Mouse (Mus musculus): ENCODE results near the gene Chfr. TPM values are rescaled to one million over a fixed set of nuclear protein-coding genes. Genes with fewer than 3 reads are reported as not detected.
A peak's percentile ranks its signal among the peaks of the same experiment; 100 is the strongest.

Gene Chfr
- total RNA-seq (2014; rRNA removed) (58.0 and 70.8 TPM in 2 replicates), polyA plus RNA-seq (2015; fragmentation: Nextera tagmentation; extraction: Ambion mirVana) (62.5 and 62.6 TPM in 2 replicates)

DNA sequence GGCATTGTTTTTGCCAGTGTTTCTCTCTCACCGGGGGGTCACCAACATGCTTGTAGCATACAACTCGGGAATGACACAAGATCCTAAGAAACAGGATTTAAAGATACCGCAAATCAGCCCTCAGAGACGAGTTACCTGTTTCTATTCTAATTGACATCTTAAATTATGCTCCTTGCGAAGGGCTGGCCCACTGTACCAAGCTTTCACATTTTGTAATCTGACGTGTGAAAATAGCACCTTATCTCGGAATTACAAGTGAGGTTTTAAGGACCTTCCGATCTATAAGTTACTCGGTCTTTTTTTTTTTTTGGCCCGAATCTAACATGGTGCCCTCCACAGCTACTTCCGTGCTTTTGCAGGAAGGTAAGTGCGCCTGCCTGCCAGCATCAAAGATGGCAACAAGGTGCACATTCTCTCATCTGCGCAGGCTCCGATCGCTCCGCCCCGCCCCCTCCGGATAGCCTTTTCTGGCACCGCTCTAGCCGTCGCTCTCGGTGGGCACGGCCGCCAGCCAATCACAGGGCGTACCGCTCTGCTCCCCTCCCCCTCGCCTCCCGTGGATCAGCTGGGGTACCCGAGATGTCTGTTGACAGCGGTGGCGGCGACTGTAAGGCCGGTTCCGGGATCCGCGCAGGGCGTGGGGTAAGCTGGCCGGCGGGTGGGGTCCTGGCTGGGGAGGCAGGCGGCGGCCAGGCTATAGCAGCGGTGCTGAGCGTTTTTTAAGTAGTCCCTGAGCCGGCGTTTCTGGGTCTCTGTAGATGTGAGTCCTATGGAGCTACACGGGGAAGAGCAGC, at the start of gene Chfr:
Chfr (plus strand) TSS at position 550 of the 794 bp plus-strand sequence.
- no peaks in the 10 kb centered on the region for H3K9me3 ChIP-seq (ENCODE audit: low read length)
- H3K9ac ChIP-seq (replicated peaks; ENCODE audit: low read length, poor library complexity, severe bottlenecking), result peak within 1 kb of the TSS; percentile 87
- H3K36me3 ChIP-seq (ENCODE audit: insufficient read depth, low read length), result peaks cover 10% of the 10 kb centered on the region
- TF ChIP-seq CTCF (IDR thresholded peaks at IDR 0.05), result peak; percentile 42
- H3K27me3 ChIP-seq (ENCODE audit: insufficient read depth, low read length), result no peaks in the 10 kb centered on the region
- DNase-seq (ENCODE audit: low spot score), result peak; percentile 98
- peak within 1 kb of the TSS; percentile 82 for H3K27ac ChIP-seq (ENCODE audit: low read depth, low read length)
- H3K4me3 ChIP-seq (ENCODE audit: low read depth, low read length), result peak within 1 kb of the TSS; percentile 84
- 3% methylated on average over 46 of the region's 46 CpGs for WGBS
- no peaks in the 10 kb centered on the region for H3K4me1 ChIP-seq (ENCODE audit: insufficient read depth, low read length)
- peak within 1 kb of the TSS; percentile 75 for H3K4me2 ChIP-seq (ENCODE audit: low read depth, low read length, poor library complexity, severe bottlenecking)
- ATAC-seq (ENCODE audit: low FRiP score), result peak; percentile 99

DNA sequence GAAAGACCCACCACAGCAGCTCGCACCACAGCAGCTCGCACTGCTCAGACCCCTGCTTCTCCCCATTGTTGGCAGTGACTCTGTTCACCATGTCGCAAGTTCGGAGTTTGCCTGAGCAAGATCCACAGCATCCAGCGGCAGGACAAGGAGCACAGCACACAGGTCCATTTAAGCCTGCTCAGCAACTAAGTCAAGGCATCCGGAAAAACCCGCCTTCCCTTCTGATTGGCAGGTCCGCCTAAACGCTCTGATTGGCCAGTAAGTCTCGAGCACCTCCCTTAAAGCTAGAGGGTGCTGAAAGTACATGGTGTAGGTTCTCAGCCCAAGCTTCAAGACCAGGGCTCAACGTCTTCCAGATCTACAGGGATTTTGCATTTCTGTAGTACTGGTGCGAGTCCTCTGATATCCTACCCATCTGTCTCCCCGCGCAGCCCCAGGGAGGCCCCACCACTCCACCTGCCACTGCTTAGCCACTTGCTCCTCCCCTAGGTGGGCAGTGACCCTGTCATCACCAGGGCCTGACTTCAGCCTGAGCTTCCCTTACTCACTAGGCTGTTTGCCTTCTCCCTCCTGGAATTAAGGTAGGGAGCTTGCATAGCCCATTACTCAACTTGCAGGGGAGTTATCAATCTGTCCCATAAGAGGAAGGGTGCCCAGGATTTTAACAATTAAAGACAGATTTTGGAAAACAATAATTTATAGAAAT, 49.3 kb upstream of the Chfr start:
- no peak for TF ChIP-seq CTCF (IDR thresholded peaks at IDR 0.05)
- H3K4me3 ChIP-seq (ENCODE audit: low read depth, low read length), result no peak overlapping the region
- no peak overlapping the region for H3K27ac ChIP-seq (ENCODE audit: low read depth, low read length)
- H3K4me1 ChIP-seq (ENCODE audit: insufficient read depth, low read length), result no peaks in the 10 kb centered on the region
- H3K9ac ChIP-seq (replicated peaks; ENCODE audit: low read length, poor library complexity, severe bottlenecking), result no peak overlapping the region
- H3K9me3 ChIP-seq (ENCODE audit: low read length), result 0 out of 2 replicates have a peak, but pooled peaks cover 3% of the 10 kb centered on the region
- no peaks in the 10 kb centered on the region for H3K27me3 ChIP-seq (ENCODE audit: insufficient read depth, low read length)
- no peaks in the 10 kb centered on the region for H3K36me3 ChIP-seq (ENCODE audit: insufficient read depth, low read length)
- no peak for DNase-seq (ENCODE audit: low spot score)
- no peak for ATAC-seq (ENCODE audit: low FRiP score)
- no peak overlapping the region for H3K4me2 ChIP-seq (ENCODE audit: low read depth, low read length, poor library complexity, severe bottlenecking)
- WGBS, result 44% methylated on average over 14 of the region's 14 CpGs

DNA sequence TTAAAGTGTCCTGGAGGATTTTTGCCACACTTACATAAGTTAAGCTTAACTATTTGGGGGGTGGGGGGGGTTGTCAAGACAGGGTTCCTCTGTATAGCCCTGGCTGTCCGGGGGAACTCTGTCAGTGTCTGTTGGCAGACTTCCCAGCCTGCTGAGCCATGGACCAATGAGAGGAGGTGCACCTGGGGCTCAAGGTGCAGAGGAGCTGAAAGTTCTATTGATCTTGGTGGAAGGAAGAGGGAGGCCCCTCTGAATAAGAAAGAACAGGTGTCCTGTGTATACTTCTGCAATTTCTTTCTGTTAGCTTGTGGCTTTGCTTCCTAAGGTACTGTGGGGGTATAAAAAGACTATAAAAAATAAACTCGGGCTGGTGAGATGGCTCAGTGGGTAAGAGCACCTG, 44.1 kb upstream of the Chfr start:
- Histone ChIP-seq H3K9ac (replicated peaks; ENCODE audit: low read length, poor library complexity, severe bottlenecking) (no peak overlapping the region), H3K4me3 (ENCODE audit: low read depth, low read length) (no peak overlapping the region), H3K4me1 (ENCODE audit: insufficient read depth, low read length) (no peaks in the 10 kb centered on the region), H3K4me2 (ENCODE audit: low read depth, low read length, poor library complexity, severe bottlenecking) (no peak overlapping the region), H3K9me3 (ENCODE audit: low read length) (no peaks in the 10 kb centered on the region), H3K36me3 (ENCODE audit: insufficient read depth, low read length) (no peaks in the 10 kb centered on the region), H3K27ac (ENCODE audit: low read depth, low read length) (no peak overlapping the region), H3K27me3 (ENCODE audit: insufficient read depth, low read length) (no peaks in the 10 kb centered on the region)
- DNase-seq (ENCODE audit: low spot score), result no peak
- WGBS, result 80% methylated on average over 2 of the region's 2 CpGs
- no peak for ATAC-seq (ENCODE audit: low FRiP score)
- no peak for TF ChIP-seq CTCF (IDR thresholded peaks at IDR 0.05)

DNA sequence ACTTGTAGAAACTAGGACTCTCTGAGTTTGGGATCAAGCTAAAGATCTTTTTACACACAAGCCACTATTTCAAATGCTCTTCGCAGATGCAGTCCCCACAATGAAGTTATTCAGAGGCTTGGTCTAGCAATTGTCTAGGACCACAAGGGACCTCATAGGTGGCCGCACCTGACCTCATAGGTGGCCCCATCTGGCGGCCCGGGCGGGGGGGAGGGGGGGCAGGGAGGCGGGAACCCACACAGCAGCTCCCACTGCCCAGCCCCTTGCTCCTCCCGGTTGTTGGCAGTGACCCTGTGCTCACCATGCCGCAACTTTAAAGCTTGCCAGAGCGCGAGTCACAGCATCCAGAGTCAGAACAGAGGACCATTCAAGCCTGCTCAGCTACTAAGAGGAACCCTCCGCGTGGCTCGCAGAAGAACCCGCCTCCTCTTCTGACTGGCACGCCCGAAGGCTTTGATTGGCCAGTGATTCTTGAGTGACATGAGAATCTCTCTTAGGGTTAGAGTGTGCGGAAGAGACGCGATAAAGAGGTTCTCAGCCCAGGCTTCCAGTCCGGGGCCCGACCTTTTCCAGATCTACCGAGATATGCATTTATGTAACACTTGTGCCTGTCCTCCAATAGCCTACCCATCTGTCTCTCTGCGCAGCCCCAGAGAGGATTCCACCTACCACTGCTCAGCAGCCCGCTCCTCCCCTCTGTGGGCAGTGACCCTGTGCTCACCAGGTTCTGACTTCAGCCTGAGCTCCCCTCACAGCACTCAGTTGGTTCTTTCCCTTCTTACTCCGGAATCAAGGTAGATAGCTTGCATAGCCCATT, 41.4 kb upstream of the Chfr start, which contains the start of gene Gm35315:
Gm35315 (minus strand) TSS at position 391 of the 817 bp plus-strand sequence.
- H3K4me1 ChIP-seq (ENCODE audit: insufficient read depth, low read length), result no peaks in the 10 kb centered on the region
- no peaks in the 10 kb centered on the region for H3K27me3 ChIP-seq (ENCODE audit: insufficient read depth, low read length)
- H3K27ac ChIP-seq (ENCODE audit: low read depth, low read length), result no peak within 1 kb of the TSS; the same call in 1 of the 2 replicates
- ATAC-seq (ENCODE audit: low FRiP score), result peak; percentile 94
- H3K36me3 ChIP-seq (ENCODE audit: insufficient read depth, low read length), result no peaks in the 10 kb centered on the region
- peak within 1 kb of the TSS; percentile 48 for H3K4me3 ChIP-seq (ENCODE audit: low read depth, low read length)
- DNase-seq (ENCODE audit: low spot score), result peak; percentile 94
- no peaks in the 10 kb centered on the region for H3K9me3 ChIP-seq (ENCODE audit: low read length)
- WGBS, result 2% methylated on average over 25 of the region's 25 CpGs
- no peak for TF ChIP-seq CTCF (IDR thresholded peaks at IDR 0.05)
- peak within 1 kb of the TSS; percentile 83 for H3K4me2 ChIP-seq (ENCODE audit: low read depth, low read length, poor library complexity, severe bottlenecking)
- H3K9ac ChIP-seq (replicated peaks; ENCODE audit: low read length, poor library complexity, severe bottlenecking), result peak within 1 kb of the TSS; percentile 51

DNA sequence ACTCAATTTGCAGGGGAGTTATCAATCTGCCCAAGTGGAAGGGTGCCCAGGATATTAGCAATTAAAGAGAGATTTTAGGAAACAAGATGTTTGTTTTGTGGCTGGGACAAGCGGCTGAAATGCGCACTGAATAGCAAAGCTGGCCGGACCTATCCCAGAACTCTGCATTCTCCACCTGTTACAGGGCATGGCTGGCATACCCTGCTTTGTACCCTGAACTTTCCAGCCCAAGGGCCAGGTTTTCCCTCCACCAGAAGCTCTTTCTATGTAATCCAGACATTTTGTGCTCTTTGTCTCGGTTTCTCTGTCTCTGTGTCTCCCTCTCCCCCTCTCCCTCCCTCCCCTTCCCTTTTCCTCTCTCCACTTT, 40.8 kb upstream of the Chfr start:
- Histone ChIP-seq H3K36me3 (ENCODE audit: insufficient read depth, low read length) (no peaks in the 10 kb centered on the region), H3K27me3 (ENCODE audit: insufficient read depth, low read length) (no peaks in the 10 kb centered on the region), H3K27ac (ENCODE audit: low read depth, low read length) (no peak overlapping the region), H3K9me3 (ENCODE audit: low read length) (no peaks in the 10 kb centered on the region), H3K4me1 (ENCODE audit: insufficient read depth, low read length) (no peaks in the 10 kb centered on the region), H3K4me3 (ENCODE audit: low read depth, low read length) (peak overlapping the region; percentile 48), H3K9ac (replicated peaks; ENCODE audit: low read length, poor library complexity, severe bottlenecking) (peak overlapping the region; percentile 51), H3K4me2 (ENCODE audit: low read depth, low read length, poor library complexity, severe bottlenecking) (peak overlapping the region; percentile 83)
- WGBS, result 5% methylated on average over 4 of the region's 4 CpGs
- no peak for DNase-seq (ENCODE audit: low spot score)
- no peak for TF ChIP-seq CTCF (IDR thresholded peaks at IDR 0.05)
- ATAC-seq (ENCODE audit: low FRiP score), result no peak

All from midbrain, postnatal 0 days (tissue).